Mouse (Mus musculus) T-cell, adult 66 days (primary cell): ENCODE measurements around the gene Hoxa6. TPM values are rescaled to one million over a fixed set of nuclear protein-coding genes. Genes with fewer than 3 reads are reported as not detected.

Source experiments
- total RNA-seq, 2 experiments: library from RNA; stranded (reverse); gene quantifications; 3 replicates in 1 of 2; 4 replicates in 1 of 2; pipeline ENCODE4 v1.2.4; 2023

The Hoxa6 gene
- not detected for total RNA-seq

DNA sequence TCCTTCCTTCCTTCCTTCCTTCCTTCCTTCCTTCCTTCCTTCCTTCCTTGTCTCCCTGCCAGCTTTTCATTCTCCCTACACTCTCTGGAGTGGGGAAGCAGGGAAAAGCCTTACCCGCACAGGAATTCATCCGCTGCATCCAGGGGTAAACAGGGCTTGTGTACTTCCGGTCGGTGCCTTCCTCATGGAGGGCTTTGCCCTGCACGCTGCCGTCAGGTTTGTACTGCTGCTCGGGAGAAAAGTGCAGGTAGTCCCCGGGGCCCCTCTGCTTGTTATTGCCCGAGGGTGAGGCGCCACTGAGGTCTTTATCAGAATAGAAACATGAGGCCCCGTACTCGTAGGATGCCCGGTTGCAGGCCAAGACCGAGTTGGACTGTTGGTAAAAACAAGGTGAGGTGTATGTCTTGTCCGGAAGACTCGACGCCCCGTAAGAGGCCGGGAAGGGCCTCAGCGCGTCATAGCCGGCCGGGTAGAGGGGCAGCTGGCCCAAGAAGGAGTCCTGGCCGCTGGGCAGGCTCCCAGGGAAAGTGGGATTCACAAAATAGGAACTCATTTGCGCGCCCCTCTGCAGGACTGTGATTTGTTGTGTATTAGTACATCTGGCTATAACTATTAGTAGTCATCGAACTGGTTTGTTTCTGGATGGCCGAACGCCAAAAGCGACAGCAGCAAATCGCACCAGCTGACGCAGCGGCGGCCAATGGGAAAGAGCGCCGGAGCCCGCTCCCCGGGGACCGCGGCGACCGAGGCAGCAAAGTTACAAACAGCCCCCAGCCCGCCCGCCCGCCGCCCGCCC is at the start of gene Hoxa6:
Hoxa6 (minus strand) TSS at position 651 of the 796 bp plus-strand sequence.

DNA sequence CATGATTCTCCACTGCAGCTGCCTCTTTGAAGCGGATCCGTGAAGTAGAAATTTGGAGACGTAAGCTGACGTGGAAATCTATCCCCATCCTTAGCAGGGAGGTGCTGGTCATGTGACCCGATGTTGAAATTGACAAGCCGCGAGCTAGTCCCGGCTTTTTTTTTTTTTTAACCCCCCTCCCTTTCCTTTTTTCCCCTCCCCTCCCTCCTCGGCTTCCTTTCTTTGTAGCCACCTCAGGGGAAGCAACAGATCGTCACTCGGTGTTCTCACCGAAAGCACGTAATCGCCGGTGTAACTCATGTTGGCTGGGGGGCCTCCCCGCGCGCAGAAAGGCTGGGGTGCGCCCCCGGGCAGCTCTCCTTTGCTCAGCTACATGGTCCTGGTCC is 37.2 kb upstream of the Hoxa6 start, which contains the start of gene Hoxa11:
Hoxa11 (minus strand) TSS at position 54 of the 386 bp plus-strand sequence.

DNA sequence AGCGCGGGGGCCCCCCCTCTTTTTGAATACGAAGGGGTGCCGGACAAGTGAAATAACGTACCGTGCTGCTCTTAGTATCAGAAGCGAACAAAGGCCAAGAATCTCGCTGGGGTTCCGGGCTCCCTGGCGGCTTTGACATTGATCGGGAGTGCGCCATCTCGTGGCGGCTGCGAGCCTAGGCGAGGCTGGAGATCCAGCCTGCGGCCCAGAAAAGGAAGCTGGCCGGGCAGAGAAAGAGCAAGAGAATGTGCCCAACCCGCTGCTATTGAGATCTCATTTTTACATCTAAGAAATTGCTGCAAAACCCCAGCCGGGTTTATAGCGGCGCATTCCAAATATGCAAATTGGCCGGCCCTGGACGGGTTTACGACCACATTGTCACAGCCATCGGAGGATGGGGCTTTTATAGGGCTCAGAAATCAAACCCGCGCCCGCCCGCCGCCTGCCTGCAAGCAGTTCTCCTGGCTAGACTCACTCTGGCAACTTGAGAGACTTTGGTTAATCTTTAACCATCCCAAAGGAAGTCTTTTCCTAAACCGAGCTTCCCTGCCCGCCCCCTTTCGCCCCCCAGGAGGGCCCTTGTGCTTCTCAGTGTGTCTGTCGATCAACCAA is 32.0 kb upstream of the Hoxa6 start, which contains the start of gene Hoxa10:
Hoxa10 (minus strand) TSS at position 466 of the 612 bp plus-strand sequence.

DNA sequence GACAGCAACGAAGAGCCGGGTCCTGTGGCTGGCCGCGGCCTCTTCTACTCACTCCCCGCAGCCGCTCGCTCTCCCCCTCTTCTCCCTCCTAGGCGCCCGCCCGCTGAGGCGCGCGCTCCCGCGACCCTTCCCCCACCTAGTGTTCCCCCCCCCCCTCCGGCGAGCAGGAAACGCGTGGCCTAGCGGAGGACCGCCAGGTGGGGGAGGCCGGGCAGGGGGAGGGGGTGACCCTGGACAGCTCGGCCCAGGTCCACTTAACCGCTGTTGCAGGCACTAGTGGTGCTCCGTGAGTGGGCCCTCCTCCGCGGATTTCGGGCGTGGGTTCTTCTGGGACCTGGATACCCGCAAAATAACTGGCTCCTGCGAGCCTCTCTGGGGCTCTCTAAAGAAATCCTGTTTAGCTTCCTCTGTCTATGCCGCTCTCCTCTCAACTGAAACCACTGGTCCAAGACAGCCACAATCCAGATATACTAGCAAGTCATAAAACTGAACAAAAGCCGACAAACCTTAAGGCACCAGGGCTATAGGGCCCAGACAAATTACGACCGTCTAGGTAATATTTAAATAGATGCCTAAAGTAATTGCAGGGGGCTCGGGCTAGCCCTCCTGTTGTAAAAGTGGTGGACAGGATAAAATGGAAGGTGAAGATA is 22.1 kb upstream of the Hoxa6 start, which contains the start of gene Hoxa9:
Hoxa9 (minus strand) TSS at position 574 of the 650 bp plus-strand sequence.

DNA sequence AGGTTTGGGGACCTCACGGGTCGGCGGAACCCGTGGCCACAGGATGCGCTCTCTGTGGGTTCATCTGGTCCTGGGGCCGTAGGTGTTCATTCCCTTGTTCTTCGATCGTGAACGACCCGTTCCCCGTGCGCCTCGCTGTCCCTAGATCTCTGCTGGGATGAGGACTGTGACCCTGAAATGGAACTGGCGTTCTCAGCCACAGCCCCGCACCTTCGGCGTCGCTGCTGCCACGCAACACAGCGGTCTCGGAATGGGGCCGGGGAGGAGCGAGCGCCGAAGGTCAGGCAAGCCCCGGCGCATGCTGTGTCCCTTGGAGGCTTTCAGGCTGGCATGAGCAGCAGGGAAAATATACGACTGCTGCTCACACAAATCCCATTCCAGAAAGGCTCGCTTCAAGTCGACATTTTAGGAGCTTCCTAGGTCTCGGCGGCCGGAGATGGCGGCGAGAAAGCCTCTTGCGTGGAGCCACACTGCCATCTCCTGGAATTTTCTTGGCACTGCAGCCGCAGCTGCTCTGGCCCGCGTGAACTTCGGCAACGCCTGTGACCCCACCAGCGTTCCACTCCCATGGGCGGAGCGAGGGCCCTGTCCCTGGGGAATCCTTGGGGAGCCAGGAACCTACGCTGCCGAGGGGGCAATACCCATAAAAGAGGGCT is 12.9 kb upstream of the Hoxa6 start, which contains the start of gene Hoxa7:
Hoxa7 (minus strand) TSS at position 518 of the 656 bp plus-strand sequence.

DNA sequence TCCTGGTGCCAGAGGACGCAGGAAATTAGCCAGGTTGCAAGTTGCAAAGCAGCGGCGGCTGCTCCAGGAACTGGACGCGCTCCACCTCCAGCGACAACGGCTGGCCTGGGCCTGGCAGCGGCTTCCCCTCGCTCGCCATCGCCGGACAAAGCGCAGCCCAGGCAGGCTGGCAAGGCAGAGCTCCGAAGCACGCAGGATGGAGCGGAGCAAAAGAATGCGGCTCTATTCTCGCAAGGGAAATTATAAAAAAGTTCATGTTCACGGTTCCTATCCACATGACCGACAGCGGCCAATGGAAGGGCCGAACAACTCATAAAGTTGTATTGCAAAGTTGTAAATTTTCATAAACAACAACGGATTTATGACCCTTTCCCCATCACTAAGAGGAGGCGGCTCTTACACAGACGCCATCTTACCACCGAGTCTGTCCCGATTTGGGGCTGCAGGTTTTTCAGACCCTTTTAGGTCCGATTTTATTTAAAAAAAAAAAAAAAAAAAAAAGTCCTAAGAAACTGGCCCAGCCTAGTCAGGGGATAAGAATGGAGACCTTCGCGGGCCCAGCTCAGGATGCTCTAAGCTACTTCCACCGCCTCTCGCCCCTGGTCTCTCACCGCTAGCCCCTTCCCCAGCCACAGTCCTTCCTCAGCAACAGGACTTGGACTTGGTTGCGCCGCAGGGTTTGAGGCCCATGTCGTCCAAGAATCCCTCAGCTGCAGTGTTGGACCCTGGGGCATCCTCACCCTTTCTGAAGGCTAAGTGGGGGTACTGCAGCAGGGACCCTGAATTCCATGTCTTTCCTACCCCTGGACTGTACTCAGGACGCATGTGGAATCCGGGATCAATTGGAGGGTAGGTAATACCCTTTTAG is 4.8 kb upstream of the Hoxa6 start, which contains the start of the genes Hoxa3 and Gm28308:
Hoxa3 (minus strand) TSS at position 218 of the 868 bp plus-strand sequence.
Gm28308 (minus strand) TSS at position 221 of the 868 bp plus-strand sequence.

DNA sequence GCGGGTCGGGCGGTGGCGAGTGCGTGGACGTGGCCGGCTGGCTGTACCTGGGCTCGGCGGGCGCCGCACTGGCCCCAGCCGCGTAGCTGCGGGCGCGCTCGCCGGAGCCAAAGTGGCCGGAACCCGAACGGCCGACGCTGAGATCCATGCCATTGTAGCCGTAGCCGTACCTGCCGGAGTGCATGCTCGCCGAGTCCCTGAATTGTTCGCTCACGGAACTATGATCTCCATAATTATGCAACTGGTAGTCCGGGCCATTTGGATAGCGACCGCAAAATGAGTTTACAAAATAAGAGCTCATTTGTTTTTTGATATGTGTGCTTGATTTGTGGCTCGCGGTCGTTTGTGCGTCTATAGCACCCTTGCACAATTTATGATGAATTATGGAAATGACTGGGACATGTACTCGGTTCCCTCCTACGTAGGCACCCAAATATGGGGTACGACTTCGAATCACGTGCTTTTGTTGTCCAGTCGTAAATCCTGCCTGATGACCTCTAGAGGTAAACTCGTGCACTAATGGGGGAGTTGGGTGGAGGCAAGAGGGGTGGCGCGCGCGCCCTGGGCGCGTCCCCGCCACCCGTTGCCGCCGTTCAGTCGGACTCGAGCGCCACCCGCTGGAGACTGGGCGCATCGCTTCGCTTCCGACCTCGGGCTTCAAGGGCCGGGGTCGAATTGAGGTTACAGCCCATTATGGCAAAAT is 4.3 kb downstream of the Hoxa6 start, which contains the start of gene Hoxa5:
Hoxa5 (minus strand) TSS at position 538 of the 703 bp plus-strand sequence.

DNA sequence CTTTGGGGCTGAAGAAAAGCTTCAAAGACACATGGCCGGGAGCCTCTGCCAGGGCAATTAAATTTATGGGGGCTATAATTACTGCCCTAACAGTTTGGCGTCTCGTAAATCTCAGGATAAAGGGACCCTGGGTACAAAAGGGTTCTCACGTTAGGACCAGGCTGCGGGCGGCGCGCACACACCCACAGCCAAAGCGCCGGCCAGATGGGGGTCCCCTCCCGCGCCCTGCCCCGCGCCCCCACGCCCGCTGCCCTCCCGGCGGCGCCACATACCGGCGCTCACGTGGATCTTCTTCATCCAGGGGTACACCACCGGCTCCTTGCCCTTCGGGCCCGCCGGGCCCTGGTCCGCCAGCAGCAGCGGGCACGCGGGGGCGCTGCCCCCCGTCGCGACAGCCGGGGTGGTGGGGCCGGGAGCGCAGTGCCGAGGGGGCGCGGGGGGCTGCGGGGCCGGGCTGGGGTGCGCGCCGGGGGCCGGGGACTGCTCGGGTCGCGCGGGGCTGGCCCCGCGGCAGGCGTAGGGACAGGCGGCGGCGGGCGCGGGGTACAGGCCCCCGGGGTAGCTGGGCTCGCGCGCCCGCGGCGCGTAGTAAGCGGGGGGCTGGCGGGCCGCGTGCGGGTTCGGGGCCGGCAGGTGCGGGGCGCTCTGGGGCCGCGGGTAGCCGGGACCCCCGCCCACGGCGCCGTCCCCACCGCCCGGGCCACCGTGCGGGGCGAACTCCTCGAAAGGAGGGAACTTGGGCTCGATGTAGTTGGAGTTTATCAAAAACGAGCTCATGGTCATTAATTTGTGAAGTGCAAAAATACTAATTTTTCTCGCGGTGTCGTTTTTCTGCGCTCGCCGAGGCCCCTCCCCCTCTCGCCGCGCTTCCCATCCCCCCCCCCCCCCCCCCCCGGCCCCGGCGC is 17.4 kb downstream of the Hoxa6 start, which contains the start of gene Hoxa4:
Hoxa4 (minus strand) TSS at position 848 of the 905 bp plus-strand sequence.

DNA sequence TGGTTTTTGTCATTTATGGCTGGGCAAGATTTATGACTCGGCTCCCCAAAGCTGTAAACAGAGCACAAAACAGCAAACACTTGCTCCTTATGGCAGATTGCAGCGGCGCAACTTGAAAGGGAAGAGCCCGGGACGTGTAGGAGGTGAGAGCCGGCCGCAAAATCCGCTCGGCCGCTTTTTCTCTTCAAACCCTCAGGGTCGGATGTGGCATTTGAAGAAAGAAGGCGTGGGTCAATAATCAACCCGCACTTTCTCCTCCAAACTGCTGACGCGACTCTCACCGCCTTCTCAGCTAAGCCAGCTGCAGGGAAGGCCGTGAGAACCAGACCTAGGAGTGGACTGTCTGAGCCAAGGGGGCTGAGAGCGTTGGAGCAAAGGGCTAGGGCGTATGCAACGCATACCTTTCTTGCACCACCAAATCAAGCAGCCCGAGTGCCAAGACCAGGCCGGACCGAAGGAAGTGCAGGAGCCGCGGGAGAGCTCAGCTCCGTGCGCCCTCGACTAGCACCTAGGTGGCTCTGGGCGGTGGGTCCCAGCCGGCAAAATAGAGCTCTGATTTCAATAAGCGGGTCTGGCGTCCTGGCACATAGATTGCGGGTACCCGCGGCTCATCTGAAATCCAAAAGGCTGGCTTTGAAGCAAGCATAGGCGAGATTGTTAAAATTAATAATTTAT is 31.3 kb downstream of the Hoxa6 start, which contains the start of gene 5730596B20Rik:
5730596B20Rik (plus strand) TSS at position 438 of the 675 bp plus-strand sequence.

DNA sequence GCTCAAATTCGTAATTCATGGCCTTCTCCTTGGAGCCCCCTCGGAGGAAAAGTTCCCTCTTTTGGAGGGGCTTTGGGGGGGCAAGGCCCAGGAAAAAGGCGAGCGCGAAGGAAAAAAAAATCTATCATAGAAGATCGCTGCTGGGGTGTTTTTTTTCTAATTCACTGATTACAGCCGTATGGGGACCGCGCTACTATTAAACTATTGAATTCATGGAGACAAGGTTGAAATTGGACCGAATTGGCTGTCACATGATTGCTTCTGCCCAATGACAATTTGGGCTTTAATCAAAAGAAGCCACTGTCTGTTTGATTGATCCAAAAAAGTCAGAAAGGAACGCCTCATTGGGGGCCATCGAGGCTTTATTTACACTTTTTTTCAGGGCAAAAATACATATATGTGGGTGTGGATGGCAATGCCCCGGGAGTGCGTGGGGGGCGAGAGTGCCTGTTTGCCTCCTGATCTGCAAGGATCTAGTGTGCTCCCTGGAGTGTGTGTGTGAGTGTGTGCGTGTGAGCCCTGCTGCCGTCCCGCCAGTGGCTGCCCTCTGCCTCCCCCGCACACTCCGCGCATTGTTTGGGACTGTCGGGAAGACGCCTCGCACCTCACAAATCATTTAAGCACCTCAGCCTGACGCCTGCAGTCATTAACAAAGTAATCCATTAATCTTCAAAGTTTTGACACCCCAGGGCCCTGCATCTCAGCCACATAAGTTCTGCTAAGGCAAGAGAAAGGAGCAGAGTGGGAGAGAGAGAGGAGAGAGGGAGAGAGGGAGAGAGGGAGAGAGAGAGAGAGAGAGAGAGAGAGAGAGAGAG is 43.7 kb downstream of the Hoxa6 start, which contains the start of gene Hoxa2:
Hoxa2 (minus strand) TSS at position 206 of the 815 bp plus-strand sequence.

DNA sequence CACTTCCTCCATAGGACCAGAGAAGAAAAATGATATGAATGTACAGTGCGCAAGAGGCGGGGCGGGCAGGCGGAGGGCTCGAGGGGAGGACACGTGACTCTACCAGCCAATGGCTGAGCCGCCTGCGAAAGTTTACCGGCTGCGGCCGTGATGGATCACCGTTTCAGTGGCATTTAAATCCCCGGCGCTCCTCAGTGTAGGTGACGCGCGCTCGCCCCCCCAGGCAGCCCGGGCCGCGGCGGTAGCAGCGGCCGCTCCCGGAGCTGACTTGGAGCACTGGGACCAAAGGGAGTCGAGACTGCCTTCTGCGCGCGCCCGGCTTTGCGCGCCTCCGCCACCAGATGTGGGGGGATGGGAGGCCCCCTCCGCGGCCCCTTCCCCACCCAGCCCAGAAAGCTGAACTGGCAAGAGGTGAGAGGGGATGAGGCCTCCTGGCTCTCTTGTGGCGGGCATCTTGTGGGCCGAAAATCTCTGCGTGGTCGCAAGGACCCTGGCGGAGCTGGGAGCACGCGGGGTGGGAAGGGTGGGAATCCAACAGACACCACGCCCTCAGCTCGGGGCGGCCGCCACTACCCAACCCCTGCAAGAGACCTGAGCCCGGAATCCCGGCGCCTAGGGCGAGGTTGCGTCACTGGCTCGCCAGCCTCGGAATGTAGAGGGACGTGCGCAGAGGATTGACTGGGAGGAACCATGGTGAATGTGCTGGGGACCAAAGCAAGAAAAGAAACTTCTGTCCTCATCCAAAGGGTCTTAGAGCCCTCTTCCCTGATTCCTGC is 50.1 kb downstream of the Hoxa6 start, which contains the start of gene Hoxa1:
Hoxa1 (minus strand) TSS at position 42 of the 776 bp plus-strand sequence.

Other genes starting within 250 kb of the Hoxa6 start
- 10 to 100 TPM in 1 of 2 experiments, 1 to 10 TPM in 1; 9.8 to 18.1 TPM for gene Skap2, start 196.2 kb downstream of the Hoxa6 start, total RNA-seq
- not detected for gene Hoxa1, start 50.4 kb downstream of the Hoxa6 start, total RNA-seq
- not detected for gene Hoxa2, start 43.9 kb downstream of the Hoxa6 start, total RNA-seq
- not detected for gene 5730596B20Rik, start 31.2 kb downstream of the Hoxa6 start, total RNA-seq
- gene Hoxa4, start 17.0 kb downstream of the Hoxa6 start, total RNA-seq = not detected
- not detected for gene Hoxa5, start 4.1 kb downstream of the Hoxa6 start, total RNA-seq
- not detected for gene Hoxa3, start 4.6 kb upstream of the Hoxa6 start, total RNA-seq
- gene Gm28308, start 4.6 kb upstream of the Hoxa6 start, total RNA-seq = not detected
- not detected for gene Hoxa7, start 13.1 kb upstream of the Hoxa6 start, total RNA-seq
- gene Hoxa9, start 22.4 kb upstream of the Hoxa6 start, total RNA-seq = not detected
- not detected for gene Hoxa10, start 32.1 kb upstream of the Hoxa6 start, total RNA-seq
- gene Hoxa11, start 37.1 kb upstream of the Hoxa6 start, total RNA-seq = not detected
- gene Hoxa13, start 52.2 kb upstream of the Hoxa6 start, total RNA-seq = not detected
- gene Evx1, start 104.8 kb upstream of the Hoxa6 start, total RNA-seq = under 1 TPM; 0.17 to 0.77 TPM